Mouse (Mus musculus) kidney, adult 2 months (tissue): ENCODE measurements around the gene Gm45713.

Experiments
- CTCF ChIP-seq: fragments of 200-500 bp; conservative IDR thresholded peaks from 2 replicates; pipeline ENCODE4 v1.5.1; 2011; ENCODE audit warnings: low read depth, mild to moderate bottlenecking, control low read depth, low read length, moderate library complexity, mixed read lengths; ENCODE audit not compliant: insufficient read depth, insufficient read length
- POLR2A ChIP-seq: fragments of 200-500 bp; IDR thresholded peaks from one replicate; pipeline ENCODE4 v1.6.1; 2011; ENCODE audit warnings: low read depth, low read length, control low read depth

- TF ChIP-seq CTCF (no peak), POLR2A (no peak)
Observed at GRCm38 (mm10) chr7:45121966-45122365, 14.1 kb downstream of the Gm45713 start.
